Mouse (Mus musculus): ENCODE results near the gene Hmox2. TPM values are rescaled to one million over a fixed set of nuclear protein-coding genes. Genes with fewer than 3 reads are reported as not detected.

Hmox2 gene
- polyA plus RNA-seq, 2 experiments: 63.1 to 96.6 TPM

- Histone ChIP-seq H3K4me2 (replicated peaks; ENCODE audit: low read depth, low read length, severe bottlenecking) (no peak overlapping the region), H3K27me3 (ENCODE audit: control insufficient read depth, insufficient read depth, low read length) (no peaks in the 10 kb centered on the region), H3K4me3 (replicated peaks; ENCODE audit: low read length) (no peak overlapping the region), H3K27ac (replicated peaks; ENCODE audit: low read depth, low read length) (no peak overlapping the region), H3K9me3 (ENCODE audit: control insufficient read depth, low read length) (no peaks in the 10 kb centered on the region), H3K9ac (ENCODE audit: low read depth, low read length, severe bottlenecking) (no peak overlapping the region), H3K4me1 (ENCODE audit: control insufficient read depth, insufficient read depth, low read length) (no peaks in the 10 kb centered on the region), H3K36me3 (ENCODE audit: control insufficient read depth, insufficient read depth, low read length) (peaks cover 45% of the 10 kb centered on the region)
- ATAC-seq (ENCODE audit: low FRiP score, low read depth) (no peak), DNase-seq (ENCODE audit: low spot score) (no peak)
- WGBS: 91% methylated on average over 4 of the region's 4 CpGs
- TF ChIP-seq POLR2A (IDR thresholded peaks at IDR 0.05; ENCODE audit: borderline replicate concordance, extremely low read depth, insufficient read depth, insufficient read length): no peak
These were observed 36.3 kb downstream of the Hmox2 start for GRCm38 (mm10) chr16:4762437-4762836.

DNA sequence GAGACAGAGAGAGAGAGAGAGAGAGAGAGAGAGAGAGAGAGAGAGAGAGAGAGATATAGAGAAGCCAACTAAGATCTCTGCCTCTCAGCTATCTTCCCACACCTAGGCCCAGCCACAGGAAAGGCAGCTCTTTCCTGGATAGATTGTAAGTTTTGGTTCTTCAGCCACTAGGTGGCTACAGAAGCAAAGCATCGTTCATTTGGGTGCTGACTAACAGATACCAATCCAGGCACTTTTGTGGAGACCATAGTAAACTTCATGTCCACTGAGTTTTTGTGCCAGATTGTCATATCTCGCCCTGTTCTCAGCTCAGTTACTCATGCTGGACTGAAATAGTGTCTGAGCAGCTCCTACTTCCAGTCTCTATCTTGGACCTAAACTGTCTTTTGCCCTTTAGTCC lies 37.1 kb downstream of the Hmox2 start:
- Histone ChIP-seq H3K9ac (ENCODE audit: low read depth, low read length, severe bottlenecking) (no peak overlapping the region), H3K36me3 (ENCODE audit: control insufficient read depth, insufficient read depth, low read length) (peaks cover 53% of the 10 kb centered on the region), H3K27ac (replicated peaks; ENCODE audit: low read depth, low read length) (no peak overlapping the region), H3K4me3 (replicated peaks; ENCODE audit: low read length) (no peak overlapping the region), H3K27me3 (ENCODE audit: control insufficient read depth, insufficient read depth, low read length) (no peaks in the 10 kb centered on the region), H3K9me3 (ENCODE audit: control insufficient read depth, low read length) (no peaks in the 10 kb centered on the region), H3K4me1 (ENCODE audit: control insufficient read depth, insufficient read depth, low read length) (no peaks in the 10 kb centered on the region), H3K4me2 (replicated peaks; ENCODE audit: low read depth, low read length, severe bottlenecking) (no peak overlapping the region)
- peak; percentile 79 for DNase-seq (ENCODE audit: low spot score)
- ATAC-seq (ENCODE audit: low FRiP score, low read depth): peak; percentile 65; the same call in 1 of the 2 replicates
- WGBS: 39% methylated on average over 2 of the region's 2 CpGs
- TF ChIP-seq POLR2A (IDR thresholded peaks at IDR 0.05; ENCODE audit: borderline replicate concordance, extremely low read depth, insufficient read depth, insufficient read length): no peak

DNA sequence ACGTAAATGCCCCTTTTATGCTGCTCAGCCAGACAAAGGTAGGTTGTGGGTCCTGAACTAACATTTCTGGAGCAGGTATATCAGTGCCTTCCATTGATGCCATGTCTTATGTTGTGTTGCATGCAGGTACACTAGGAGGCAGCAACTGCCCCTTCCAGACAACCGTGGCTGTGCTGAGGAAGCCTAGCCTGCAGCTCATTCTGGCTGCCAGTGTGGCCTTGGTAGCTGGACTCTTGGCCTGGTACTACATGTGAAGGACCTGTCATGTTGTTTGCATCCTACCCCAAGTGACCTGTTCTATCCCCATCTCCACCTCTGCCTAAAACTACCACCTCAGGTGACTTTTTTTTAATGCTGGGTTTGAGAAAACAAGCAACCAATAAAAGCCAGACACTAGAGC lies 39.7 kb downstream of the Hmox2 start:
- WGBS: 78% methylated on average over 2 of the region's 2 CpGs
- no peaks in the 10 kb centered on the region for H3K27me3 ChIP-seq (ENCODE audit: control insufficient read depth, insufficient read depth, low read length)
- no peaks in the 10 kb centered on the region for H3K9me3 ChIP-seq (ENCODE audit: control insufficient read depth, low read length)
- H3K4me1 ChIP-seq (ENCODE audit: control insufficient read depth, insufficient read depth, low read length): no peaks in the 10 kb centered on the region
- no peak overlapping the region for H3K4me2 ChIP-seq (replicated peaks; ENCODE audit: low read depth, low read length, severe bottlenecking)
- no peak for TF ChIP-seq POLR2A (IDR thresholded peaks at IDR 0.05; ENCODE audit: borderline replicate concordance, extremely low read depth, insufficient read depth, insufficient read length)
- H3K4me3 ChIP-seq (replicated peaks; ENCODE audit: low read length): no peak overlapping the region
- DNase-seq (ENCODE audit: low spot score) (no peak), ATAC-seq (ENCODE audit: low FRiP score, low read depth) (no peak)
- peaks cover 78% of the 10 kb centered on the region for H3K36me3 ChIP-seq (ENCODE audit: control insufficient read depth, insufficient read depth, low read length)
- no peak overlapping the region for H3K27ac ChIP-seq (replicated peaks; ENCODE audit: low read depth, low read length)
- H3K9ac ChIP-seq (ENCODE audit: low read depth, low read length, severe bottlenecking): no peak overlapping the region

DNA sequence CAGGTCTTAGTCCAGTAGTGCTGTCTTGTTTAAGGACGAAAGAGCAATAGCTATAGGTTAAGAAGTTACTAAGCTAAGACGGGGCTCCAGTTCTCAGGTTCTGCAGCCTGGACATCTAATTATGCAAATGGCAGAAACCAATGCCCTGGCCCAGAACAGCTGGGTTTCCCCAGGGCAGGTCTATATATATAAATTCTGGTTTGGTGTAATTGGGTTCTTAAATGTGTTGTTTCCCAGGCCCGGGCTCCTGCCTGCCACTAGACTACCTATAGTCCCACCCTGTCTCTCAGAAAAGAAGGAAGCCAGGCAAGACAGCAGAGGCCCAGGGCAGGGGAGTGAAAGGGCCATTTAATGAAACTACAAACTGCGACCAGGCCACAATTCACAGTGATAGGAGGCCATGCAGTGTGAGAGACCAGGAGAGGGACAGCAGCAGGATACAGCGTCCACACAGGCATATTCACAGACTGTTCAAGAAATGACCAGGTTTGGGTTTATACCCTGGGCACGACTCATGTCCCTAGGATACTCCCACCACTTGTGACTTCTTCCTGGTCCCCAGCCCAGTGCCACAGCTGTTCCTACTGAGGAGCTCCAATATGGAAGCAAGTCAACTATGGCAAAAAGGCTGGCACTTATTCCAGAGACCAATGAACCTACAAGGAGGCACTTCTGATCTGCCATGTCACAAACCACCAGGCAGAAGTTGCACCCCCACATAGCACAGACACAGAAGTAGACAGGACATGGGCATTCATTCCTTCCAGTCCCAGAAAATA lies 41.0 kb downstream of the Hmox2 start:
- no peaks in the 10 kb centered on the region for H3K4me1 ChIP-seq (ENCODE audit: control insufficient read depth, insufficient read depth, low read length)
- no peaks in the 10 kb centered on the region for H3K27me3 ChIP-seq (ENCODE audit: control insufficient read depth, insufficient read depth, low read length)
- peaks cover 79% of the 10 kb centered on the region for H3K36me3 ChIP-seq (ENCODE audit: control insufficient read depth, insufficient read depth, low read length)
- DNase-seq (ENCODE audit: low spot score) (no peak), ATAC-seq (ENCODE audit: low FRiP score, low read depth) (no peak)
- H3K9me3 ChIP-seq (ENCODE audit: control insufficient read depth, low read length): no peaks in the 10 kb centered on the region
- H3K4me2 ChIP-seq (replicated peaks; ENCODE audit: low read depth, low read length, severe bottlenecking): no peak overlapping the region
- H3K27ac ChIP-seq (replicated peaks; ENCODE audit: low read depth, low read length): no peak overlapping the region
- TF ChIP-seq POLR2A (IDR thresholded peaks at IDR 0.05; ENCODE audit: borderline replicate concordance, extremely low read depth, insufficient read depth, insufficient read length): no peak
- WGBS: 84% methylated on average over 6 of the region's 6 CpGs
- H3K4me3 ChIP-seq (replicated peaks; ENCODE audit: low read length): no peak overlapping the region
- H3K9ac ChIP-seq (ENCODE audit: low read depth, low read length, severe bottlenecking): no peak overlapping the region

- no peaks in the 10 kb centered on the region for H3K4me1 ChIP-seq (ENCODE audit: control insufficient read depth, insufficient read depth, low read length)
- H3K36me3 ChIP-seq (ENCODE audit: control insufficient read depth, insufficient read depth, low read length): peaks cover 73% of the 10 kb centered on the region
- no peak for DNase-seq (ENCODE audit: low spot score)
- TF ChIP-seq POLR2A (IDR thresholded peaks at IDR 0.05; ENCODE audit: borderline replicate concordance, extremely low read depth, insufficient read depth, insufficient read length): no peak
- ATAC-seq (ENCODE audit: low FRiP score, low read depth): no peak
- no peak overlapping the region for H3K4me3 ChIP-seq (replicated peaks; ENCODE audit: low read length)
- no peak overlapping the region for H3K4me2 ChIP-seq (replicated peaks; ENCODE audit: low read depth, low read length, severe bottlenecking)
- no peaks in the 10 kb centered on the region for H3K9me3 ChIP-seq (ENCODE audit: control insufficient read depth, low read length)
- no peak overlapping the region for H3K9ac ChIP-seq (ENCODE audit: low read depth, low read length, severe bottlenecking)
- 96% methylated on average over 5 of the region's 5 CpGs for whole genome bisulfite sequencing
- no peak overlapping the region for H3K27ac ChIP-seq (replicated peaks; ENCODE audit: low read depth, low read length)
- H3K27me3 ChIP-seq (ENCODE audit: control insufficient read depth, insufficient read depth, low read length): no peaks in the 10 kb centered on the region
These were observed 42.6 kb downstream of the Hmox2 start for GRCm38 (mm10) chr16:4768719-4769118.
